Mouse (Mus musculus) heart, adult 2 months (tissue): ENCODE measurements around the gene Mcm2. TPM values are rescaled to one million over a fixed set of nuclear protein-coding genes. Genes with fewer than 3 reads are reported as not detected.

Source experiments
- DNase-seq, 2 experiments: peaks; one replicate each; pipeline ENCODE4 v3.0.0; 2021
- H3K27ac ChIP-seq: fragments of 200-600 bp; 2 replicates; pipeline ENCODE4 v1.8.1; 2022
- H3K27me3 ChIP-seq: fragments of 200-500 bp; 2 replicates; pipeline ENCODE4 v1.6.1; 2012; ENCODE audit warnings: mild to moderate bottlenecking, low read length, inconsistent platforms, mixed read lengths; ENCODE audit not compliant: control insufficient read depth, insufficient read depth
- H3K36me3 ChIP-seq: fragments of 200-500 bp; 2 replicates; pipeline ENCODE4 v1.6.1; 2012; ENCODE audit warnings: low read length, inconsistent platforms; ENCODE audit not compliant: control insufficient read depth, insufficient read depth
- H3K4me1 ChIP-seq: fragments of 200-500 bp; 2 replicates; pipeline ENCODE4 v1.6.1; 2011; ENCODE audit warnings: low read length; ENCODE audit not compliant: control insufficient read depth, insufficient read depth
- H3K4me3 ChIP-seq: fragments of 200-600 bp; 2 replicates; pipeline ENCODE4 v1.8.1; 2022
- H3K79me2 ChIP-seq: fragments of 200-500 bp; replicated peaks from 2 replicates; pipeline ENCODE4 v1.6.1; 2012; ENCODE audit warnings: mild to moderate bottlenecking, inconsistent platforms, low read length, moderate library complexity, mixed read lengths; ENCODE audit not compliant: control insufficient read depth, insufficient read depth
- H3K9ac ChIP-seq: fragments of 200-500 bp; 2 replicates; pipeline ENCODE4 v1.6.1; 2012; ENCODE audit warnings: low read depth, mild to moderate bottlenecking, control low read depth, inconsistent platforms, low read length, mixed read lengths
- CTCF ChIP-seq: fragments of 200-600 bp; IDR thresholded peaks from 2 replicates; pipeline ENCODE4 v1.8.1; 2022; ENCODE audit warnings: antibody characterized with exemption, mild to moderate bottlenecking, moderate library complexity
- EP300 ChIP-seq: fragments of 200-500 bp; IDR thresholded peaks from 2 replicates; pipeline ENCODE4 v1.6.1; 2011; ENCODE audit warnings: low read depth, low read length, control low read depth; ENCODE audit not compliant: insufficient read depth
- POLR2A ChIP-seq: fragments of 200-500 bp; IDR thresholded peaks from 2 replicates; pipeline ENCODE4 v1.6.1; 2011; ENCODE audit warnings: mild to moderate bottlenecking, low read depth, low read length, control low read depth; ENCODE audit not compliant: insufficient read depth
- WGBS: fragments of 180-500 bp; shearing (Covaris S2); methylation state at CpG from one replicate; pipeline ENCODE4 v1.1.7; 2018; 5-methylcytosine and 5-hydroxymethylcytosine counted together
- intact Hi-C: fragments of 180-260 bp; cut with DNase I; formaldehyde crosslinking; loops from one replicate; pipeline ENCODE4 v1.15.1; 2025
- long read RNA-seq: library from polyadenylated mRNA; stranded (forward); transcript quantifications from one replicate; pipeline ENCODE4 v2.0.0, GENCODE M21; 2021
- polyA plus RNA-seq: library from polyadenylated mRNA; depleted of rRNA; stranded (reverse); fragments of >200 nt; gene quantifications from 2 replicates; pipeline ENCODE4 v1.2.3, GENCODE M21; 2012; rRNA removed
- total RNA-seq, 2 experiments: library from RNA; stranded (reverse); gene quantifications; 2 replicates each; pipeline ENCODE4 v1.2.3; 2021

The Mcm2 gene
- total RNA-seq (1 to 10 TPM; 5.3 to 6.1 TPM), polyA plus RNA-seq (4.8 and 5.4 TPM in 2 replicates)
- long read RNA-seq, transcript Mcm2-201 (16 exons, 3,371 nt), result major isoform, 5 of 12 reads
- long read RNA-seq, partial matches to known transcripts, result 4 of 12 reads
- long read RNA-seq, other reads (novel, unspliced or antisense), result 3 of 12 reads

DNA sequence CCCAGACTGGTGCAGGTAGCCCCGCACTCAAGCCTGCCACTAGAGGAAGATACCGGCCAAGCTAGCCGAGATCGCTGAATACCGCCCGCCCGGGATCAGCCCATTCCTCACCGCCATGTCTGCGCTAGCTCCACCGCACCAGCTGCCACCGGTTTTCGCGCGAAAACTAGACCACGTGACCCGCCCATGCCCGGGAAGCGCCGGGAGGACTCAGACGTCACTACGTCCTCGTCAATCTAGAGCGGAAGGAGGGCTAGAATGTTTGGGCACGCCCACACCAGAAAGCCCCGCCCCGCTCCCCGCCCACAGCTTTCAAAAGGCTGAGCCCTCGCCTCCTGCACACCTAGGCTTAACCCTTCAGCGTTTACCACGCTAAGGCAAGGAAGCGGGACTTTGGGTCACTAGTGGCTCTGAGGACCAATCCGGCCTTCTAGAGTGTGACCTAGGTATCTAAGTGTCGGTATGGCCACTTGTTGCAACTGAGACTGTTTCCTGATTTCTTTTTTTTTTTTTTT, at the start of gene Mcm2:
Gene Mcm2 (minus strand): TSS at position 247 of the 515 bp plus-strand sequence.
- H3K27me3 ChIP-seq, result no peaks in the 10 kb centered on the region
- WGBS, result under 1% methylated on average over 33 of the region's 33 CpGs
- H3K36me3 ChIP-seq, result no peaks in the 10 kb centered on the region
- DNase-seq, result peak; percentile 94
- peak within 1 kb of the TSS; percentile 44 for H3K4me3 ChIP-seq
- intact Hi-C loops, result no loop called here
- peaks cover 6% of the 10 kb centered on the region for H3K4me1 ChIP-seq
- H3K27ac ChIP-seq, result peak within 1 kb of the TSS; percentile 49
- H3K79me2 ChIP-seq, result no peaks in the 10 kb centered on the region
- no peak for TF ChIP-seq CTCF
- TF ChIP-seq POLR2A, result peak; percentile 58
- TF ChIP-seq EP300, result no peak
- H3K9ac ChIP-seq, result peak within 1 kb of the TSS; percentile 68

DNA sequence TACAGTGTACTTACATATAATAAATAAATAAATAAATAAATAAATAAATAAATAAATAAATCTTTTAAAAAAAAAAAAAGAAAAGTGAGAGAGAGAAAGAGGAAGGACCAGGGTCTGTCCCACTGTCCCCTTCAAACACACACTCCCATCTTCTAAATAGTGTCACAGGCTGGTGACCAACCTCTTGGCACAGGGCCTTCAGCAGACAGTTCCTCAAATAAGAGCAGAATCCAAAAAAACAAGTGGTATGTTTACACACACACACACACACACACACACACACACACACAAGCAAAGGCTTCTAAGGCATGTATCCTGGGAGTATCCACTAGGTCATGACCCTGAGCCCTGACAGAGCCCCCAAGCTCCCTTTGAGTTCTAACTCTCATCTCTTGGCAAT, 49.2 kb upstream of the Mcm2 start:
- no peaks in the 10 kb centered on the region for H3K36me3 ChIP-seq
- TF ChIP-seq EP300 (no peak), CTCF (no peak), POLR2A (no peak)
- no peak overlapping the region for H3K27ac ChIP-seq
- no peak overlapping the region for H3K4me3 ChIP-seq
- DNase-seq, result no peak
- no peaks in the 10 kb centered on the region; the same call in 1 of the 2 replicates for H3K4me1 ChIP-seq
- H3K9ac ChIP-seq, result no peak overlapping the region
- intact Hi-C loops, result no loop called here
- H3K27me3 ChIP-seq, result no peaks in the 10 kb centered on the region
- no peaks in the 10 kb centered on the region for H3K79me2 ChIP-seq

DNA sequence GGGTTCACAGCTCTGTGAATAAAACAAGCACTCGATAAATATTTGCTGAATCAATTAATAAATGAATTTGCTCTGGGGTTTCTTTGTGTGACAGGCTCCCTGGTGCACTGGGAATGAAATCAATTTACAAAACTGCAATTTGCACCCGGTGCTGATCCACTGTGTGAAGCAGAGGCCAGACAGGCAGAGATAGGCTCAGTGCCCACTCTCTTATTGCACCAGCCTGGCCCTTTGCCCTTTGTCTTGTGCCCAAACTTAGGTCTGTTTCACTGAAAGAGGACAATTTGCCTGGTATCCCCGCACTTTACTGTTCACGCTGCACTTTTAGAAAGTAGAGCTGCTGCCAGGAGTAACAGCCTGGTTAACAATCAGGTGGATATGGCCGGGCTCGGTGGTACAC, 47.9 kb upstream of the Mcm2 start:
- H3K27ac ChIP-seq, result no peak overlapping the region
- intact Hi-C loops, result no loop called here
- WGBS, result 62% methylated on average over 6 of the region's 6 CpGs

DNA sequence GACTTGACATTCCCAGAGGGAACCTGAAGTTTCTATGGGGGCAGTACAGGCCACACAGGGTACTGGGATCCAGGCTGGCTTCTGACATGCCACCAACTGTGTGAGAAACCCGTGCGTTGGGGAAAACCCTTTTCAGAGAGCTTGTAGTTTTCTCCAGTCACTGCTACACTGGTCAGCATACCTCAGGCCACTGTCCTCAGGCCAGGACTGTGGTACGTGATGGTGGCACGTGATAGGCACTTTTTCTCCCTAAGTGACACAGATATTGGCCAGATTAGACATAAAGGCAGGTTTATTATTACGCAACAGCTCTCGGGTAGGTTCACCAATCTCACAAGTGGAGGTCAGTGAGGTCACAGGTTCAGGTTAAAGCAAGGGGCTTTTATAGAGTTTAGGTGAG, 45.1 kb upstream of the Mcm2 start:
- WGBS, result 77% methylated on average over 6 of the region's 6 CpGs
- H3K9ac ChIP-seq, result no peak overlapping the region
- no peak for DNase-seq
- intact Hi-C loops, result no loop called here
- peaks cover 8% of the 10 kb centered on the region for H3K4me1 ChIP-seq
- no peak overlapping the region for H3K4me3 ChIP-seq
- H3K79me2 ChIP-seq, result no peaks in the 10 kb centered on the region
- TF ChIP-seq CTCF (no peak), POLR2A (no peak), EP300 (no peak)
- H3K36me3 ChIP-seq, result no peaks in the 10 kb centered on the region
- H3K27me3 ChIP-seq, result no peaks in the 10 kb centered on the region
- no peak overlapping the region for H3K27ac ChIP-seq

More for the DNA sequence above, 47.9 kb upstream of the Mcm2 start:
- H3K36me3 ChIP-seq, result no peaks in the 10 kb centered on the region
- H3K79me2 ChIP-seq, result no peaks in the 10 kb centered on the region
- DNase-seq, result peak; percentile 31 to 36
- 0 out of 2 replicates have a peak overlapping the region, but pooled peaks have one; percentile 49 for H3K9ac ChIP-seq
- H3K27me3 ChIP-seq, result no peaks in the 10 kb centered on the region
- TF ChIP-seq CTCF (no peak), EP300 (no peak), POLR2A (no peak)
- no peak overlapping the region for H3K4me3 ChIP-seq
- peaks cover 3% of the 10 kb centered on the region; the same call in 1 of the 2 replicates for H3K4me1 ChIP-seq

DNA sequence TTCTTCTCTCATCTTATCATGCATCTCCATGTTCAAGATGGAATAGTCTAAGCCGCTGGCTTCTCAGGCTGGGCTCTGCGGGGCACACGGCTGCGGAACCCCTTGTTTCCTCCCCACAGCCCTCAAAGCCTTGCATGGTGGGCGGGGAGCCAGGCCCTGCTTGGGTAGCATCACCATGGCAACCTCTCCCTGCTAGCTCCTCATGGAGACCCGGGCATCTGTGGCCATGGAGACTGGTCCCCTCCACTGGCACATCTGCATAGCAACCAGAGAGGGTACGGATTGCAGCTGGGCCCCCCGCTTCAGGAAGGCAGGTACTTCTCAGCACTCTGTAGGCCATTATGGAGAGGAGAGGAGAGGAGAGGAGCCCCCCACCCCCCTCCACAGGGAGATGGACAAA, 44.0 kb upstream of the Mcm2 start:
- no peak for DNase-seq
- no peaks in the 10 kb centered on the region for H3K79me2 ChIP-seq
- 82% methylated on average over 8 of the region's 8 CpGs for WGBS
- H3K4me3 ChIP-seq, result no peak overlapping the region
- peaks cover 9% of the 10 kb centered on the region for H3K4me1 ChIP-seq
- H3K9ac ChIP-seq, result no peak overlapping the region
- intact Hi-C loops, result no loop called here
- H3K36me3 ChIP-seq, result no peaks in the 10 kb centered on the region
- no peak for TF ChIP-seq POLR2A
- no peak for TF ChIP-seq EP300
- no peak for TF ChIP-seq CTCF
- H3K27me3 ChIP-seq, result no peaks in the 10 kb centered on the region
- peak overlapping the region; percentile 93 for H3K27ac ChIP-seq

DNA sequence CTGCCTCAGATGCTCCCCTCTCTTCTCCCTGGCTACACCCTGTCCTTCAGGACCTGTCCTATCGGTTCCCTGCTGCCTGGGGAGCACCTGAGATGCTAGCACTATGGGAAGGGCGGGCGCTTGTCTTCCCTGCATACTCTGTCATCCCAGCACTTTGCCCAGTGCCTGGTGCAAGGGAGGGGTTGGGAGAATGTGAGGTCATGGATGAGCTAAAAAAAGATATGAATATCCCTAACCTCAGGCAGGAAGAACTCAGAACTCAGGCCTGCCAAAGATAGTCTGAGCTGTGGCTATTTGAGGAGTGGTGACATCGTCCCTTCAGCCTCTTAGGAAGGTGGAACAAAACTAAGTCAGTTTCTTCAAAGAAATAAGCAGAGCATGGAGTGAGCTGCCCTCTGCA, 43.0 kb upstream of the Mcm2 start:
- DNase-seq, result peak in 1 of 2 experiments; percentile 66
- intact Hi-C loops, result no loop called here
- Histone ChIP-seq H3K9ac (peak overlapping the region; percentile 66), H3K36me3 (no peaks in the 10 kb centered on the region), H3K27me3 (no peaks in the 10 kb centered on the region), H3K4me3 (no peak overlapping the region), H3K4me1 (peaks cover 9% of the 10 kb centered on the region), H3K79me2 (no peaks in the 10 kb centered on the region), H3K27ac (peak overlapping the region; percentile 93)
- TF ChIP-seq CTCF (no peak), EP300 (peak; percentile 13; the same call in 1 of the 2 replicates), POLR2A (peak; percentile 40; the same call in 1 of the 2 replicates)
- whole genome bisulfite sequencing, result 32% methylated on average over 4 of the region's 4 CpGs
